18 mouse cellular contexts compared by ENCODE assay signal in genomic region chr6:34622865-34623264, GRCm38 (mm10). TPM values are rescaled to one million over a fixed set of nuclear protein-coding genes. Genes with fewer than 3 reads are reported as not detected.
DNase-seq lines count a peak whose midpoint lies in the region; ATAC-seq lines count a peak whose summit lies in the region.
"Had no signal": no experiment of that assay in that cellular context is flagged by ENCODE, and none has a peak within 500 bp of the region (broad histone marks: within the 10 kb centered on the region; RNA-seq: fewer than 3 reads in every experiment).

No protein-coding gene starts in this region.

- H3K4me3 ChIP-seq in heart, embryonic 13.5 days, result no peak overlapping the region
- no peak overlapping the region for H3K4me3 ChIP-seq in kidney, embryonic 16.5 days (ENCODE audit: low read length)
- no peak overlapping the region for H3K4me3 ChIP-seq in embryonic facial prominence, embryonic 11.5 days (ENCODE audit: low read depth, low read length)
- no peak overlapping the region for H3K4me3 ChIP-seq in heart, embryonic 16.5 days (ENCODE audit: low read length)
- H3K4me3 ChIP-seq: erythroblast, embryonic 14.5 days; layer of hippocampus, adult 2 months; megakaryocyte, embryonic 14.5 days; neural tube, embryonic 13.5 days had no signal

- H3K36me3 ChIP-seq in heart, embryonic 13.5 days, result no peaks in the 10 kb centered on the region
- H3K36me3 ChIP-seq in kidney, embryonic 16.5 days (ENCODE audit: insufficient read depth, low read length), result no peaks in the 10 kb centered on the region
- no peaks in the 10 kb centered on the region for H3K36me3 ChIP-seq in embryonic facial prominence, embryonic 11.5 days (replicated peaks; ENCODE audit: control insufficient read depth, insufficient read depth, low read depth, low read length)
- H3K36me3 ChIP-seq in heart, embryonic 16.5 days (ENCODE audit: control insufficient read depth, insufficient read depth), result no peaks in the 10 kb centered on the region
- H3K36me3 ChIP-seq: neural tube, embryonic 13.5 days had no signal

- H3K4me2 ChIP-seq in heart, embryonic 13.5 days, result peak overlapping the region; percentile 1; the same call in 1 of the 2 replicates
- no peak overlapping the region for H3K4me2 ChIP-seq in kidney, embryonic 16.5 days (replicated peaks; ENCODE audit: low read depth, low read length)
- H3K4me2 ChIP-seq in embryonic facial prominence, embryonic 11.5 days (ENCODE audit: low read depth, low read length), result no peak overlapping the region
- H3K4me2 ChIP-seq in heart, embryonic 16.5 days (ENCODE audit: low read depth, low read length), result no peak overlapping the region; the same call in 1 of the 2 replicates
- H3K4me2 ChIP-seq: neural tube, embryonic 13.5 days had no signal

- peaks cover 65% of the 10 kb centered on the region for H3K4me1 ChIP-seq in heart, embryonic 13.5 days
- peaks cover 21% of the 10 kb centered on the region for H3K4me1 ChIP-seq in kidney, embryonic 16.5 days (ENCODE audit: insufficient read depth, low read length)
- H3K4me1 ChIP-seq in embryonic facial prominence, embryonic 11.5 days (ENCODE audit: control insufficient read depth, insufficient read depth, low read length), result no peaks in the 10 kb centered on the region
- H3K4me1 ChIP-seq in heart, embryonic 16.5 days (ENCODE audit: control insufficient read depth, insufficient read depth, low read length), result peaks cover 24% of the 10 kb centered on the region
- H3K4me1 ChIP-seq: neural tube, embryonic 13.5 days had no signal

- H3K27me3 ChIP-seq in heart, embryonic 13.5 days (replicated peaks), result no peaks in the 10 kb centered on the region
- H3K27me3 ChIP-seq in kidney, embryonic 16.5 days (ENCODE audit: insufficient read depth, low read length), result no peaks in the 10 kb centered on the region
- H3K27me3 ChIP-seq in embryonic facial prominence, embryonic 11.5 days (ENCODE audit: control insufficient read depth, insufficient read depth, low read length), result no peaks in the 10 kb centered on the region
- no peaks in the 10 kb centered on the region for H3K27me3 ChIP-seq in heart, embryonic 16.5 days (ENCODE audit: control insufficient read depth, insufficient read depth, low read length)
- H3K27me3 ChIP-seq: megakaryocyte, embryonic 14.5 days; neural tube, embryonic 13.5 days had no signal

- peak overlapping the region; percentile 75 for H3K27ac ChIP-seq in heart, embryonic 13.5 days (replicated peaks)
- H3K27ac ChIP-seq in kidney, embryonic 16.5 days (ENCODE audit: low read length), result peak overlapping the region; percentile 63; the same call in 1 of the 2 replicates
- 0 out of 2 replicates have a peak overlapping the region, but pooled peaks have one; percentile 13 for H3K27ac ChIP-seq in embryonic facial prominence, embryonic 11.5 days (replicated peaks; ENCODE audit: low read depth, low read length)
- H3K27ac ChIP-seq in heart, embryonic 16.5 days (ENCODE audit: low read length), result peak overlapping the region; percentile 76
- H3K27ac ChIP-seq: layer of hippocampus, adult 2 months; liver, embryonic 14.5 days; neural tube, embryonic 13.5 days had no signal

- 53% methylated on average over 6 of the region's 6 CpGs for WGBS in heart, embryonic 13.5 days
- 86% methylated on average over 6 of the region's 6 CpGs for WGBS in kidney, embryonic 16.5 days
- WGBS in embryonic facial prominence, embryonic 11.5 days, result 52% methylated on average over 6 of the region's 6 CpGs
- 56% methylated on average over 6 of the region's 6 CpGs for whole genome bisulfite sequencing in heart, embryonic 16.5 days

- ATAC-seq in heart, embryonic 13.5 days (ENCODE audit: extremely low read depth, insufficient number of reproducible peaks, low FRiP score, low TSS enrichment), result no peak
- ATAC-seq in kidney, embryonic 16.5 days (ENCODE audit: low FRiP score, low TSS enrichment), result no peak
- ATAC-seq in embryonic facial prominence, embryonic 11.5 days (replicated peaks; ENCODE audit: insufficient number of reproducible peaks, low FRiP score, low TSS enrichment, low read depth), result no peak
- ATAC-seq in heart, embryonic 16.5 days (replicated peaks; ENCODE audit: extremely low read depth, insufficient read depth, low FRiP score), result no peak
- ATAC-seq: forebrain, postnatal 0 days had no signal

- H3K9ac ChIP-seq in heart, embryonic 13.5 days, result 0 out of 2 replicates have a peak overlapping the region, but pooled peaks have one; percentile 11
- H3K9ac ChIP-seq in kidney, embryonic 16.5 days (replicated peaks; ENCODE audit: low read length), result no peak overlapping the region
- no peak overlapping the region for H3K9ac ChIP-seq in embryonic facial prominence, embryonic 11.5 days (replicated peaks; ENCODE audit: low read length)
- H3K9ac ChIP-seq in heart, embryonic 16.5 days (ENCODE audit: low read length), result peak overlapping the region; percentile 20; the same call in 1 of the 2 replicates
- H3K9ac ChIP-seq: forebrain, postnatal 0 days; liver, embryonic 14.5 days; neural tube, embryonic 13.5 days had no signal

- DNase-seq in heart, adult 9 months (ENCODE audit: low spot score in 2 of 2), result no peak
- DNase-seq in kidney, postnatal 4 days, result no peak
- DNase-seq in embryonic facial prominence, embryonic 11.5 days (ENCODE audit: low spot score), result no peak
- DNase-seq in spleen, postnatal 14 days (ENCODE audit: low spot score in 2 of 2), result no peak
- no peak for DNase-seq in left cerebral cortex, adult 18-20 months (ENCODE audit: low spot score in 2 of 2)
- DNase-seq: cerebellum, postnatal 25 days; forebrain, postnatal 0 days; gastrocnemius, postnatal 25 days; right cerebral cortex, postnatal 4 days; thymus, postnatal 25 days had no signal

- no peaks in the 10 kb centered on the region for H3K9me3 ChIP-seq in heart, embryonic 13.5 days
- no peaks in the 10 kb centered on the region for H3K9me3 ChIP-seq in kidney, embryonic 16.5 days (ENCODE audit: low read length)
- no peaks in the 10 kb centered on the region for H3K9me3 ChIP-seq in embryonic facial prominence, embryonic 11.5 days (replicated peaks; ENCODE audit: control insufficient read depth, low read length)
- H3K9me3 ChIP-seq in heart, embryonic 16.5 days (replicated peaks; ENCODE audit: control insufficient read depth, low read length), result no peaks in the 10 kb centered on the region
- H3K9me3 ChIP-seq: megakaryocyte, embryonic 14.5 days; neural tube, embryonic 13.5 days had no signal

RNA-seq across cellular contexts. Expression of gene Cald1, which starts 24.6 kb away (rescaled TPM):
- polyA plus RNA-seq in heart, embryonic 13.5 days (2015; fragmentation: Nextera tagmentation; extraction: Ambion mirVana), result 165 and 173 TPM in 2 replicates
- polyA plus RNA-seq in kidney, embryonic 16.5 days (2015; fragmentation: Nextera tagmentation; extraction: Ambion mirVana), result 238 and 243 TPM in 2 replicates
- 274 and 283 TPM in 2 replicates for polyA plus RNA-seq in embryonic facial prominence, embryonic 11.5 days (2014; fragmentation: Nextera tagmentation; extraction: Ambion mirVana)
- 122 and 138 TPM in 2 replicates for polyA plus RNA-seq in heart, embryonic 16.5 days (2015; fragmentation: Nextera tagmentation; extraction: Ambion mirVana)
- total RNA-seq in left cerebral cortex, adult 18-20 months (2021), result 10 to 100 TPM; 22.1 to 24.6 TPM

Comparison
In these comparisons a context has a peak if more than half of its experiments do, and no peak if none do; other contexts are left out.
1. H3K27ac ChIP-seq: peak in every context shown above with its lines; median percentile 76 in heart, embryonic 16.5 days; 75 in heart, embryonic 13.5 days; 63 in kidney, embryonic 16.5 days; 13 in embryonic facial prominence, embryonic 11.5 days.
2. H3K9ac ChIP-seq: peak in heart, embryonic 13.5 days (single experiment) and heart, embryonic 16.5 days (single experiment); none in kidney, embryonic 16.5 days (single experiment) and embryonic facial prominence, embryonic 11.5 days (single experiment).